Mouse (Mus musculus): ENCODE data around the gene Dip2b. TPM values are rescaled to one million over a fixed set of nuclear protein-coding genes. Genes with fewer than 3 reads are reported as not detected.

Dip2b gene
- polyA plus RNA-seq (2014; fragmentation: Illumina TruSeq; extraction: RNeasy Lipid Tissue Mini Kit (QIAGEN cat#74804); ENCODE audit: low read depth, low replicate concordance): 4.0 TPM

DNA sequence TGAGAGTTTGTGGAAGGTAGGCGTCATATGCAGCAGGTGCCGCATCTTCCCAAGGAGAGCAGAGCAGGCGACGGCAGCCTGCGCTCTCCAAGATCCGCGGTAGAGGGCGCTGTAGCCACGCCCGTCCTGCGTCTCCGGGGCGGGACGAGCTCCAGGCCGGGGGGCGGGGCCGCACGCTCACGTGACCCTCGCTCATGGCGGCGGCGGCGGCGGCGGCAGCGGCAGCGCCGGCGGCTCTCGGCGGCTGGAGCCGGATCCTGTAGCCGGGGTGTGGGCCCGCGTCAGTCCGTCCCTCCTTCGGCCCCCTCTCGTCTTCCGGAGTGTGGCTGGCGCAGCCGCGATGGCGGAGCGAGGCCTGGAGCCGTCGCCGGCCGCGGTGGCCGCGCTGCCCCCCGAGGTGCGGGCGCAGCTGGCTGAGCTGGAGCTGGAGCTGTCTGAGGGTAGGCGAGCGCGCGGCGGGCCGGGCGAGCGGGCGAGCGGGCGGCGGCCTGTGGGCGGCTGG is at the start of gene Dip2b:
Gene Dip2b (plus strand): TSS at position 195 of the 502 bp plus-strand sequence.

DNA sequence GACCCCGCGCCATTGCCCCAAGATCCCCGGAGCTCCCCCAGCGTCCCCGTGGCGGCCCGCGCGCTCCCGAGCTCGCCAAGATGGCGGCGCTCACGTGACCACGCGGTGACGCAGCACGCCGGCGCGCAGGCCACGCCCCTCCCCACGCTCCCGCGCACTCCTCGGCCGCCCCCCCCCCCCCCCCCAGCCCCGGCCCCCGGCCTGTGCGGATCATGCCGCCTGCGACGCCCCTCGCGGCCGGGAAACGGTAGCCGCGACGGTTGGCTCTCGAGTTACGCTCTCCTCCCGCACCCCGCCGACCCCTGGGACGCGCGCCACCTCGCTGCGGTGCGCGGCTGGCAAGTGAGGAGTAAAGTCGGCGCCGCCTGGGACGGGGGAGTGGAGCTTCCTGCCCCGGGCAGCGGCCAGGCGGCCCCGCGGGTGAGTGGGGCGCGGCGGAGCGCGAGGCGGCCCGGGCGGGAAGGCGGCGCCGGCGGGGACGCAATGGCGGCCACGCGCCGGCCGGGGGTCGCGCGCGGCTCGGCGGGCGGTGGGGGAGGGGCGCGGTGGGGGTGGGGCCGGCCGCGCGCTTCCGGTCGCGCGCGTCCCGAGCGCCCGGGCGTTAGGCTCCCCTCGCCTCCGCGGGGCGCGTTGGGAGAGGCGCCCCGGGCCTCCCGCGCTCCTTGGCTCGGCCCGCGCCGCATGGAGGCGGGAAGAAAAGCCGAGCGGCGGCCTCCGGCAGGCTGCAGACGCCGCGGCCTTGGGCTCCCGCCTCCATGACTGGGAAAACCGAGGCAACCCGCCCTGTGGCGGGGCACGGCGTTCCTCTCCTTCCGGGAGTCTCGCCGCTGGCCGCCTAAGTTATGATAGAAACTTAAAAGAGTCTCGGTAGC is 189.4 kb downstream of the Dip2b start, which contains the start of gene Atf1:
Gene Atf1 (plus strand): TSS at position 157 of the 872 bp plus-strand sequence.

Other genes starting within 250 kb of the Dip2b start
- 33.5 TPM for gene Lima1, start 163.2 kb upstream of the Dip2b start, polyA plus RNA-seq (2014; fragmentation: Illumina TruSeq; extraction: RNeasy Lipid Tissue Mini Kit (QIAGEN cat#74804); ENCODE audit: low read depth, low replicate concordance)
- gene Fam186a, start 71.6 kb upstream of the Dip2b start, polyA plus RNA-seq (2014; fragmentation: Illumina TruSeq; extraction: RNeasy Lipid Tissue Mini Kit (QIAGEN cat#74804); ENCODE audit: low read depth, low replicate concordance): 0.06 TPM
- gene Larp4, start 68.6 kb upstream of the Dip2b start, polyA plus RNA-seq (2014; fragmentation: Illumina TruSeq; extraction: RNeasy Lipid Tissue Mini Kit (QIAGEN cat#74804); ENCODE audit: low read depth, low replicate concordance): 132 TPM
- gene Atf1, start 189.2 kb downstream of the Dip2b start, polyA plus RNA-seq (2014; fragmentation: Illumina TruSeq; extraction: RNeasy Lipid Tissue Mini Kit (QIAGEN cat#74804); ENCODE audit: low read depth, low replicate concordance): 115 TPM
- gene Tmprss12, start 242.2 kb downstream of the Dip2b start, polyA plus RNA-seq (2014; fragmentation: Illumina TruSeq; extraction: RNeasy Lipid Tissue Mini Kit (QIAGEN cat#74804); ENCODE audit: low read depth, low replicate concordance): not detected

Measured in adrenal gland, adult 10 weeks (tissue).